Mouse (Mus musculus): ENCODE measurements at regions not wholly inside any gene's neighbourhood (a gene's known extent, or its start where the extent isn't known, plus 50 kb on each side); places are given as distances from the start of the nearest gene placed in this dataset.

DNA sequence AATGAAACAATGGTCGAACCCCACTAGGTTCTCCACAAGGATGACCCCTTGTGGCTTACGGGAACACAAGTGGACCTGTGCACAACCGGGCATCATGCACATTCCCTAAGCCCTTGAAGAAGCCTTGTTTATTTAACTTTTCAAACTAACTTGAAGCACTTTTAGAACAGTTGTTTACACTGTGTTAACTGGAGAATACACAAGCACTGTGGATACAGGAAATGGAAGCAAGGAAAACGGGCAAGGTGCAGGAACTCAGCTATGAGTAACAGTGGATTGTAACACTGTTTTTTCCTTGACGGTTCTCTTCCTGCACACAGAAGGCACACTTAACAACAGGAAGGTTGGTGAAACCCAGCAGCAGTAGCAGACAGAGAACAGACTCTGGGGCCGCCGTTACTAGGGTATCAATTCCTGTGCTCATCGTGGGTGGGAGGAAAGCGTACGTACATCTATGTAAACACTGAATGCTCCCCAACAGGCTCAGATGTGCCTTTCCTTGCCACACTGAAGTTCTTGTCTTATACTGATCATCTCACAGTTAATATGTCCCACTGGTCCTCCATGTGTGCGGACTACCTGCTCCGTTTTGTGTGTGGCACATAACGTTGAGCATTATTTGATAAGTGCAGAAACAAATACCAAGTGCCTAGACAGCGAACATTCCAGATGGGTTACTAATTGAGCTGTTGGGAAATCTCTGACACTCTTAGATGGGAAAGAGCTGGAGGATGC, 264.4 kb downstream of the Mpdz start:
- in situ Hi-C loops (cut with MboI, MseI): loop anchor here (10.0 to 25.0 kb wide), 2 partner anchors 841 to 1367 kb away; no protein-coding TSS in a partner anchor

DNA sequence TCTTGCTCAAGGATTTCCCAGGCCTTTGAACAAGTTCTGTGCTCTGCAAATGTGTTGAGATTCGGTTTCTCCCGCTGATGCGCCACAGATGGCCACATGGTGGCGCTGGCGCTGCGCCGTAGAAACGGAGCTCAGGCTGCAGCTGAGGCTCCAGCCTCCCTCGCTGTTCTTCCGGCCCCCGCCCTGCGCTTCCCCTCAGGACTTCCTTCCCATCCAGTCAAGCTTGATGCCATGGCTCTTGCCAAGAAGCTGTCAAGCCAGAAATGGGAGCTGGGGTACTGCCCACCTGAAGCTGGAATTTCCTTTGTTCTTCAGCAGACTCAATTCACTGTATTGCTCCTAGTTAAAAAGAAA, 263.9 kb downstream of the Mpdz start:
- in situ Hi-C loops (cut with MboI, MseI): loop anchor here (10.0 to 25.0 kb wide), 2 partner anchors 841 to 1366 kb away; no protein-coding TSS in a partner anchor

DNA sequence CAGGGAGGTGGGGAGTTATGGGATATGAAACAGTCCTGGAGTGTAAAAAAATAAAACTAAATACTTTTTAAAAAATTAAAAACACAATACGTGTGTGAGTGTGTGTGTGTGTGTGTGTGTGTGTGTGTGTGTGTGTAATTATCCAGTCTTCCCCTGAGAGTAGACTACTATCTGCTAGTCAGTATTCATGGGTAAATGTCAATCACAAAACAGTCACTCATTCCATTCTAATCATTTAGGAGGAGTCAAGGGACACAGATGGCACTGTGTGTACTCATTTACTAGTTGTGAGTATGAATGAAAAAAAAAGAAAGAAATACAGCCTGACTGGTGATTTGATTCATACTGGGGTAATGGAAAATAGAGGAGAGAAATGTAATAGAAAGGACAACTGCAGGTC, 226.5 kb downstream of the Mpdz start:
- in situ Hi-C loops (cut with MboI, MseI): loop anchor here (10.0 kb wide), 1 partner anchor 1069 kb away; no protein-coding TSS in a partner anchor

DNA sequence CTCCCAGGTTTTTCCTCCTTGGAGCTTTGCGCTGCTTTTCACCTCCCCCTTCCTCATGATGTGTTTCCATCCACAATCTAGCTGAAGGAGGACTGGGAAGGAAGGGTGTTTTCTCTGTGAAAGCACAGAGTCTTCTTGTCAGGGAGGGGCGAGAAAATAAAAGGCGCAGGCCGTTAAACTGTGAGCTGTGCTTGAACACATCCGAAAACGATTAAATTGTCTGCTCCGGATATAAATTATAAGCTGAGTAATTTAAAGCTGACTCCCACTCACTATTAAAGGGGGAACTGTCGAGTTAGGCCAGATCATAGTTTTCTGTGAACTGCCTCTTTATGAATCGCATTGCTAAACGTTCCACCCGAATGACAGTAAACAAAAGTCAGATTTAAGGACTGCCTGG, 224.6 kb downstream of the Mpdz start:
- in situ Hi-C loops (cut with MboI, MseI): loop anchor here (10.0 kb wide), 1 partner anchor 1067 kb away; no protein-coding TSS in a partner anchor

DNA sequence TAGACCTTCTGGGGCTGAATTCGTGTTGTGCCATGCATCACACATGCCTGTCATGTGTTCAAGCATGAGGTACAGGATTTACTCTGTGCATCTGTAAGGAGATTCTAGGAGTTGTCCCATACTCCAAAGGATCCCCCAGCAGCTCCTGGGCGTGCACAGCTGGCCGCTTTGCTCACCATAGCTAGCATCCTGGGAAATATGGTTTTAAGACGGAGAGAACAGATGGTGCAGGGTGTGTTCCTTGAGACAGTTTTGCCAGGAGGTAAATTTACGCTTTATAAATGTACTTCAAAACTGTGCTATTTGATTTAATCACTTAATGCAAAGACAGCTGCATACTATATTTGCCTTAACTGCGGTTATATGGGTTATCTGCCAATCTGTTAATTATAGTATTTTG, 220.6 kb downstream of the Mpdz start:
- in situ Hi-C loops (cut with MboI, MseI): no loop called here

DNA sequence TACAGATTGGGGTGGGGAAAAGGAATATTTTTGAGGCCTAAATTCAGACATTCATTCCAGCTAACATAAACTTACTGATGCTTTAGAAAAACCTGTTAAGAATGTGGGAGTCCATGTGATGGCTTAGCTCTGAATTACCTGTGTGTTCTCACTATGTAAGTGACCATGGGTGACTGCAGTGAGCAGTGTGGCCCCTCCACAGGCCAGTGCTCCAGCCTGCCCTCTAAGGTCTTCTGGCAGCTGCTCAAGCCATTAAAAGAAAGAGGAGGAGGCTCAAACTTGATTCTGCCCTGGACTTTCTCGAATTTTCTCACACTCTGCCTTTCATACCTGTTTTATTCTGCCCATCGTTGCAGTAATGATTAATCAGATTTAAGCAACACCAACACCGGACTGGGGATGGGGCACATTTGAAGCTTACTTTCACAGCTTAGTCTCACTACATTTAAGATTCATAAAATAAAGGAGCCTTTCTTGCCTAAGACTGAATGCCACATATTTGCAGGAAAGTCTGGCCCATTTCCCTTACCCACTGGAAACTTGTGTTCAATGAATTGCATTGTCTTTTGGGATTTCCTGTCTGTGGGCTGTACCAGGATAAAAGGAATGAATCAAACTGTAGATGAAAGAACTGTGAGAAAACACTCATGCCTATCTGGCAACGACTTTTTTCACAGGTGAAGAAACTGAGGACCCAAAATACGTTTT, 220.0 kb downstream of the Mpdz start:
- in situ Hi-C loops (cut with MboI, MseI): no loop called here
